Mouse (Mus musculus) CH12.LX (cell line): ENCODE data around the gene Clint1.

Experiments
- CTCF ChIP-seq, 2 experiments: IDR thresholded peaks in 1 of 2; conservative IDR thresholded peaks in 1 of 2; 2 replicates each; pipeline ENCODE4 v1.5.1; 2011 to 2012; ENCODE audit warnings: low read depth in 2 of 2, low read length in 2 of 2, improper control_type of control experiment in 1 of 2, inconsistent platforms in 1 of 2, mild to moderate bottlenecking in 1 of 2, moderate library complexity in 1 of 2
- E2F4 ChIP-seq: IDR thresholded peaks from 2 replicates; pipeline ENCODE4 v1.6.1; 2011; ENCODE audit warnings: low read depth, low read length, improper control_type of control experiment; ENCODE audit not compliant: insufficient replicate concordance
- ELF1 ChIP-seq: IDR thresholded peaks from 2 replicates; pipeline ENCODE4 v1.6.1; 2014; ENCODE audit warnings: low read depth, mild to moderate bottlenecking, inconsistent platforms, low read length, improper control_type of control experiment
- HCFC1 ChIP-seq: IDR thresholded peaks from 2 replicates; pipeline ENCODE4 v1.6.1; 2012; ENCODE audit warnings: low read depth, mild to moderate bottlenecking, inconsistent platforms, low read length, improper control_type of control experiment
- IRF4 ChIP-seq: IDR thresholded peaks from 2 replicates; pipeline ENCODE4 v1.6.1; 2014; ENCODE audit warnings: low read depth, mild to moderate bottlenecking, inconsistent platforms, low read length, improper control_type of control experiment
- MAFK ChIP-seq: IDR thresholded peaks from 2 replicates; pipeline ENCODE4 v1.6.1; 2011; ENCODE audit warnings: low read length, improper control_type of control experiment; ENCODE audit not compliant: insufficient replicate concordance
- MAX ChIP-seq: IDR thresholded peaks from 2 replicates; pipeline ENCODE4 v1.6.1; 2011; ENCODE audit warnings: low read length, improper control_type of control experiment
- MAZ ChIP-seq: IDR thresholded peaks from 2 replicates; pipeline ENCODE4 v1.6.1; 2012; ENCODE audit warnings: low read depth, mild to moderate bottlenecking, inconsistent platforms, low read length, improper control_type of control experiment, moderate library complexity
- MXI1 ChIP-seq: IDR thresholded peaks from 2 replicates; pipeline ENCODE4 v1.6.1; 2011; ENCODE audit warnings: mild to moderate bottlenecking, low read depth, low read length, improper control_type of control experiment
- POLR2A ChIP-seq: IDR thresholded peaks from 2 replicates; pipeline ENCODE4 v1.6.1; 2011; ENCODE audit warnings: low read depth, mild to moderate bottlenecking, improper control_type of control experiment, low read length
- TCF12 ChIP-seq: IDR thresholded peaks from 2 replicates; pipeline ENCODE4 v1.6.1; 2014; ENCODE audit warnings: low read depth, mild to moderate bottlenecking, inconsistent platforms, low read length, improper control_type of control experiment
- USF2 ChIP-seq: conservative IDR thresholded peaks from 2 replicates; pipeline ENCODE4 v1.6.1; 2011; ENCODE audit warnings: low read depth, low read length, improper control_type of control experiment
- ZKSCAN1 ChIP-seq: IDR thresholded peaks from 2 replicates; pipeline ENCODE4 v1.6.1; 2012; ENCODE audit warnings: low read depth, inconsistent platforms, low read length, improper control_type of control experiment, borderline replicate concordance

- TF ChIP-seq POLR2A: no peak
- no peak for TF ChIP-seq ELF1
- no peak for TF ChIP-seq CTCF (conservative IDR thresholded peaks at IDR 0.05 in 1 of 2, IDR thresholded peaks at IDR 0.05 in 1 of 2; ENCODE audit: low read depth in 2 of 2, low read length in 2 of 2)
- no peak for TF ChIP-seq TCF12
- no peak for TF ChIP-seq E2F4
- TF ChIP-seq IRF4: no peak
- TF ChIP-seq HCFC1: no peak
- no peak for TF ChIP-seq MXI1
- TF ChIP-seq ZKSCAN1: no peak
- no peak for TF ChIP-seq MAX
- TF ChIP-seq MAFK: no peak
- TF ChIP-seq MAZ: no peak
- no peak for TF ChIP-seq USF2
Observed at GRCm38 (mm10) chr11:45810805-45811204, 41.0 kb upstream of the Clint1 start.
